Mouse (Mus musculus) neural tube, embryonic 11.5 days (tissue): ENCODE results near the gene Zbtb16. TPM values are rescaled to one million over a fixed set of nuclear protein-coding genes. Genes with fewer than 3 reads are reported as not detected.
A peak's percentile ranks its signal among the peaks of the same experiment; 100 is the strongest.

Source experiments
- ATAC-seq: fragments of 200-750 bp; cut with Nextera tagmentation; 2 replicates; pipeline ENCODE4 v1.8.0; 2017; ENCODE audit warnings: moderate number of reproducible peaks, mild to moderate bottlenecking, moderate TSS enrichment, moderate library complexity; ENCODE audit not compliant: insufficient read depth, low FRiP score, low TSS enrichment
- DNase-seq: peaks from one replicate; pipeline ENCODE4 v3.0.0-alpha.2; 2015; ENCODE audit warnings: low spot score
- H3K27ac ChIP-seq: fragments of 300-500 bp; sonication (generic); 2 replicates; pipeline ENCODE4 v1.5.1; 2014; ENCODE audit warnings: low read depth, mild to moderate bottlenecking, low read length
- H3K27me3 ChIP-seq: fragments of 300-500 bp; sonication (generic); 2 replicates; pipeline ENCODE4 v1.6.1; 2014; ENCODE audit warnings: mild to moderate bottlenecking, low read length, mixed read lengths; ENCODE audit not compliant: control insufficient read depth, insufficient read depth
- H3K36me3 ChIP-seq: fragments of 300-500 bp; sonication (generic); 2 replicates; pipeline ENCODE4 v1.6.1; 2014; ENCODE audit warnings: mild to moderate bottlenecking, low read length, moderate library complexity, mixed read lengths; ENCODE audit not compliant: control insufficient read depth, insufficient read depth
- H3K4me1 ChIP-seq: fragments of 300-500 bp; sonication (generic); 2 replicates; pipeline ENCODE4 v1.6.1; 2014; ENCODE audit warnings: low read length, mixed read lengths; ENCODE audit not compliant: control insufficient read depth, insufficient read depth
- H3K4me2 ChIP-seq: fragments of 300-500 bp; sonication (generic); 2 replicates; pipeline ENCODE4 v1.6.1; 2014; ENCODE audit warnings: low read depth, mild to moderate bottlenecking, moderate library complexity
- H3K4me3 ChIP-seq: fragments of 300-500 bp; sonication (generic); 2 replicates; pipeline ENCODE4 v1.5.1; 2014; ENCODE audit warnings: low read depth, low read length
- H3K9ac ChIP-seq: fragments of 300-500 bp; sonication (generic); 2 replicates; pipeline ENCODE4 v1.6.1; 2014; ENCODE audit warnings: mild to moderate bottlenecking, low read length
- H3K9me3 ChIP-seq: fragments of 300-500 bp; sonication (generic); 2 replicates; pipeline ENCODE4 v1.6.1; 2016; ENCODE audit warnings: low read length; ENCODE audit not compliant: control insufficient read depth
- WGBS: fragments of 180-500 bp; shearing (Covaris S2); extraction: QIAGEN DNeasy Blood & Tissue Kit; methylation state at CpG from one replicate; pipeline ENCODE4 v1.1.7; 2014; 5-methylcytosine and 5-hydroxymethylcytosine counted together
- polyA plus RNA-seq: library from polyadenylated mRNA; unstranded; fragments of >200 nt; fragmentation: Nextera tagmentation; extraction: Ambion mirVana; gene quantifications from 2 replicates; pipeline ENCODE4 v1.2.1, GENCODE M21; 2014

Zbtb16 gene
- polyA plus RNA-seq, 1 experiment from 2014 or later, result 8.0 TPM

- Histone ChIP-seq H3K27ac (no peak overlapping the region), H3K36me3 (no peaks in the 10 kb centered on the region)
- no peak for DNase-seq
Observed at GRCm38 (mm10) chr9:48856240-48856639, 20.2 kb upstream of the Zbtb16 start.

DNA sequence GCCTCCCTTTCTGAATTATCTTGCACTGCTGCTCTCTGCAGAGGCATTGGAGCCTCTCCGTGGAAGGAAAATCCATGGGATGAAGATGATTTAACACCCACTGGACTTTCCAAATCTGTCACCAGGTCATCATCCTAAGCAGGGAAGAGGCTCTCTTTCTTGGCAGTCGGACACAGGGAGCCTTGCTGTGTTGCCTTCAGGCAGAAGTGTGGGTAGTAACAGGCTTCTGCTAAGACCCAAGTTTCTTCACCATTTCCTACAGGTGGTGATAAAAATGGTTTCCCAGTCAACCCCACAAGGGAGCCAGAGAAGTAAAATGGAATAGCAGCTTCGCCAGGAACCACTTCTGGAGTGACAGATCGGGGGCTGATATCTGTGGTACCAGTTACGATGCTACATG, 13.5 kb upstream of the Zbtb16 start:
- Histone ChIP-seq H3K36me3 (no peaks in the 10 kb centered on the region), H3K4me3 (no peak overlapping the region), H3K27ac (no peak overlapping the region), H3K27me3 (no peaks in the 10 kb centered on the region), H3K9me3 (no peaks in the 10 kb centered on the region), H3K4me2 (no peak overlapping the region), H3K4me1 (no peaks in the 10 kb centered on the region), H3K9ac (no peak overlapping the region)
- ATAC-seq (no peak), DNase-seq (no peak)
- 90% methylated on average over 5 of the region's 5 CpGs for WGBS

More at GRCm38 (mm10) chr9:48856240-48856639, 20.2 kb upstream of the Zbtb16 start:
- no peak for ATAC-seq
- H3K4me3 ChIP-seq, result no peak overlapping the region
- H3K27me3 ChIP-seq, result no peaks in the 10 kb centered on the region
- no peak overlapping the region for H3K9ac ChIP-seq
- H3K4me2 ChIP-seq, result no peak overlapping the region
- no peaks in the 10 kb centered on the region for H3K9me3 ChIP-seq
- no peaks in the 10 kb centered on the region for H3K4me1 ChIP-seq
- WGBS, result 93% methylated on average over 4 of the region's 4 CpGs

DNA sequence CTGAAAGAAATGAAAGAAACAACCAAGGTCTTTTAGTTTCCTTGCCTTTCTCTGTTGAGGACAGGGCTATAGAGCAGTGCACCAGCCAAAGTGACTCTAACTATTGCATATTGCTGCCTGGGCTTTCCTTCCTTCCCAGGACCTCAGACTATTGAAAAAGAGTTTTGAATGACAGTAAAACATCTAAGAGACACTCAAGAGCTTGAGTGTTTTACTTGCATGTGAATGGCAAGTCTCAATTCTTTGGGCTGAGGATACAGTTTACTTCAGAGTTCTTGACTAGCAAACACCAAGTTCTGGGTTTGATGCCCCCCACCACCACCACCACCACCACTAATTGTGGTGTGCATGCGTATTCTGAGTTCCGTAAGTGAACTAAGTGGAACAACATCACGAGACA, 3.5 kb upstream of the Zbtb16 start:
- Histone ChIP-seq H3K9ac (no peak overlapping the region), H3K4me3 (no peak overlapping the region), H3K27ac (no peak overlapping the region), H3K4me1 (peaks cover 9% of the 10 kb centered on the region), H3K4me2 (no peak overlapping the region), H3K36me3 (no peaks in the 10 kb centered on the region), H3K9me3 (no peaks in the 10 kb centered on the region), H3K27me3 (peaks cover 8% of the 10 kb centered on the region)
- 89% methylated on average over 3 of the region's 3 CpGs for WGBS
- no peak for ATAC-seq
- no peak for DNase-seq

- Histone ChIP-seq H3K27ac (no peak overlapping the region), H3K9me3 (no peaks in the 10 kb centered on the region), H3K27me3 (peaks cover 14% of the 10 kb centered on the region), H3K4me2 (no peak overlapping the region), H3K9ac (no peak overlapping the region), H3K4me3 (no peak overlapping the region), H3K36me3 (no peaks in the 10 kb centered on the region), H3K4me1 (peaks cover 14% of the 10 kb centered on the region)
- 66% methylated on average over 4 of the region's 4 CpGs for WGBS
- no peak for ATAC-seq
- no peak for DNase-seq
Observed at GRCm38 (mm10) chr9:48838346-48838745, 2.3 kb upstream of the Zbtb16 start.

- 3% methylated on average over 14 of the region's 14 CpGs for WGBS
- DNase-seq (peak; percentile 59), ATAC-seq (no peak)
- Histone ChIP-seq H3K27ac (no peak overlapping the region), H3K9ac (no peak overlapping the region), H3K4me3 (no peak overlapping the region), H3K4me1 (peaks cover 16% of the 10 kb centered on the region), H3K9me3 (no peaks in the 10 kb centered on the region), H3K36me3 (no peaks in the 10 kb centered on the region), H3K27me3 (peaks cover 14% of the 10 kb centered on the region), H3K4me2 (peak overlapping the region; percentile 98)
Observed at GRCm38 (mm10) chr9:48837181-48837580, 1.2 kb upstream of the Zbtb16 start.

- under 1% methylated on average over 12 of the region's 12 CpGs for WGBS
- Histone ChIP-seq H3K4me3 (peak overlapping the region; percentile 76), H3K27ac (no peak overlapping the region), H3K4me1 (peaks cover 16% of the 10 kb centered on the region), H3K9ac (peak overlapping the region; percentile 23; the same call in 1 of the 2 replicates), H3K36me3 (no peaks in the 10 kb centered on the region), H3K9me3 (no peaks in the 10 kb centered on the region), H3K4me2 (peak overlapping the region; percentile 98), H3K27me3 (peaks cover 14% of the 10 kb centered on the region)
- DNase-seq (no peak), ATAC-seq (peak; percentile 1; the same call in 1 of the 2 replicates)
Observed at GRCm38 (mm10) chr9:48836566-48836930, 526 bp upstream of the Zbtb16 start.

GRCm38 (mm10) chr9:48834541-48835411, 1.2 kb downstream of the Zbtb16 start:
- WGBS, result under 1% methylated on average over 65 of the region's 65 CpGs
- Histone ChIP-seq H3K9me3 (no peaks in the 10 kb centered on the region), H3K4me1 (peaks cover 16% of the 10 kb centered on the region), H3K9ac (peak overlapping the region; percentile 64), H3K36me3 (peaks cover 3% of the 10 kb centered on the region; the same call in 1 of the 2 replicates), H3K27ac (no peak overlapping the region), H3K27me3 (peaks cover 14% of the 10 kb centered on the region), H3K4me2 (peak overlapping the region; percentile 98), H3K4me3 (peak overlapping the region; percentile 76)
- DNase-seq, result peak; percentile 65
- peak; percentile 35; the same call in 1 of the 2 replicates for ATAC-seq

- Histone ChIP-seq H3K4me2 (peak overlapping the region; percentile 98), H3K36me3 (peaks cover 3% of the 10 kb centered on the region; the same call in 1 of the 2 replicates), H3K4me3 (peak overlapping the region; percentile 76), H3K27ac (no peak overlapping the region), H3K9me3 (no peaks in the 10 kb centered on the region), H3K4me1 (peaks cover 16% of the 10 kb centered on the region), H3K9ac (no peak overlapping the region; the same call in 1 of the 2 replicates), H3K27me3 (peaks cover 14% of the 10 kb centered on the region)
- WGBS, result 25% methylated on average over 4 of the region's 4 CpGs
- DNase-seq (no peak), ATAC-seq (no peak)
Observed at GRCm38 (mm10) chr9:48834006-48834405, 2.0 kb downstream of the Zbtb16 start.

- no peaks in the 10 kb centered on the region for H3K9me3 ChIP-seq
- ATAC-seq (no peak), DNase-seq (no peak)
- WGBS, result 91% methylated on average over 11 of the region's 11 CpGs
- peaks cover 16% of the 10 kb centered on the region for H3K4me1 ChIP-seq
- no peak overlapping the region for H3K4me3 ChIP-seq
- no peak overlapping the region for H3K4me2 ChIP-seq
- no peak overlapping the region for H3K27ac ChIP-seq
- peaks cover 3% of the 10 kb centered on the region; the same call in 1 of the 2 replicates for H3K36me3 ChIP-seq
- no peak overlapping the region for H3K9ac ChIP-seq
- H3K27me3 ChIP-seq, result peaks cover 14% of the 10 kb centered on the region
Observed at GRCm38 (mm10) chr9:48833493-48833892, 2.5 kb downstream of the Zbtb16 start.
